Mouse (Mus musculus) adrenal gland, postnatal 36 days (tissue): ENCODE data around the gene Slc28a1. TPM values are rescaled to one million over a fixed set of nuclear protein-coding genes. Genes with fewer than 3 reads are reported as not detected.
A peak's percentile ranks its signal among the peaks of the same experiment; 100 is the strongest.
"Not testable (repeated sequence)": the region's sequence is repeated elsewhere in the genome, so short reads cannot be mapped to it uniquely, and the experiment has no call there.

Source experiments
- DNase-seq, 2 experiments: peaks; one replicate each; pipeline ENCODE4 v3.0.0; 2021; ENCODE audit warnings: mixed read lengths in 1 of 2
- total RNA-seq, 2 experiments: library from RNA; stranded (reverse); gene quantifications; 2 replicates each; pipeline ENCODE4 v1.2.3; 2021

Slc28a1 gene
- total RNA-seq, 2 experiments from 2014 or later = 0.13 to 0.17 TPM

GRCm38 (mm10) chr7:81124773-81125172 lies 10.2 kb downstream of the Slc28a1 start:
- DNase-seq = no peak

DNA sequence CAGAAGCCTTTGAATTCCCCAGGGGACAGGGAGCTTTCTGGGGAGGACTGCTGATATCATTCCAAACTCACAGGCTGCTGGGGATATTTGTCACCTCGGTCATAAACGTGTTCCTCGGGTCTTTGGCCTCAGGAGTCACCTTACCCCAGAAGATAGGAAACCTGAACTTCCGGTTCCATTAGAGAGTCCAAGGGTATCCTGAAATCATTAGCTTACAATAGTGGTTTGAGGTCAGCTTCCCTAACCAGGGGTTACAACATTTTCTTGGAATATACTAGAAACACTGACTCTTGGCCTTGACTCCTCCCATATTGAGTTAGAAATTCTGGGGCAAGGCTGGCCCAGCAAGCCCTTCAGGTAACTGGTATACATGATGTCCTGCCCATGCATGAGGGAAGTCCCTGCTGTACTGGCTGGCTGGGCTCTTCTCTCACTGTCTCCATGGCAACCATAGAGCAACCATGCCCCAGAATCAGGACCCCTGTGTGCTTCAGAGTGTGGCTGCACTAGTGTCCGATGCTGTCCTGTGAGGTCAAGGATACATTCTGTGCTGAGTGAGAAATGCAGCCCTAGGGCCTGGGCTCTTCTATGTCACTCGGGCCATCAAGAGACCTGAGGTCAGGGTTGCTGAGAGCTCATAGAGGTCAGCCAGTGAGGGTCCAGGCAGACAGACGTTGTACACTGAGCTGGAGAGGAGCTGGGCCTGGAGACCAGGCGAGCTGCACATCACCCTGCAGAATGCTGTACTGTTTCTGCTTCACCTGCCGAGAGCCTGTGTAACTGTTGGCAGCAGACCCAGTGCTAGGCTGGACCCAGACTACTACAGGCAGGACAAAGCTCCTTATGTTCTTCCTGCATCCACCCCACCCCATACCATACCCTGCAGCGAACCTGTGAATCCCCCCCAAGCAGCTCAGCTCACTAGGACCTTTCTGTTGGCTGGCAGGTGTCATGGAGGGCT lies 10.9 kb downstream of the Slc28a1 start:
- no peak for DNase-seq

DNA sequence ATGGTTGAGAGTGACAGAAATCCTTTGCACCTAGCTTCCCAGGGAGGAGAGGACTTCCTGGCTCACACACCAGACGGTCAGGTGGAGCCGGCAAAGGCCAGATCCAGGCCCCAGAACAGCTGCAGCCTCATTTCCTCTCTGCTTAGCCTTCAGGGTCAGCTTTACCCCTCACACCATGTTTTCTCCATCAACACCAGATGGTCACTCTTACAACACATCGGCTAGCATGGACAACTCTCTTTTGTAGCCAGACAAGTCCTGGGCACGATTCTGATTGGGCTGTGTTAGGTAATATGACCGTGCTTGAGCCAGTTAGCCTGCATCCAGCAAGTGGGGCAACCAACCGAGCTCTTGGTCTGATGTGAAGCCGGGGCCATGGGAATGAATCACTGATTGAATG lies 17.3 kb downstream of the Slc28a1 start:
- no peak for DNase-seq

GRCm38 (mm10) chr7:81132851-81133279 lies 18.3 kb downstream of the Slc28a1 start:
- DNase-seq = peak; percentile 26 to 42

DNA sequence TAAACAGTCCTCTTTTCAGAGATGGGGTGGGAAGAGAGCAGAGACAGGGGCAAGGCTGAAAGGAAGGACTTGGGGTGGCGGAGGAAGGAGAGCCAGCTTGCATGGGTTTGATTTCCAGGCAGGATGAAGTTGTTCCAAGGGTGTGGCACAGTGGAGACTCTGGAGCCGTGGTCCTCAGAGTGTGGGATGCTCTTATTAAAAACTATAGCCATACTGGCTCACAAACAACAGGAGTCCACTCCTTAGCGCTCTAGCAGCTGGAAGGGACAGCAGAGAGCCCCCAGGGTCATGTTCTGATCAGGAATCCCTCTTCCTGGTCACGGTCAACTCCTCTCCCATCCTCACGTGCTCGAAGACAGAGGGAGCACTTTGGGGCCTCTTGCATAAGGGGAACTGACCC lies 18.8 kb downstream of the Slc28a1 start:
- no peak for DNase-seq

DNA sequence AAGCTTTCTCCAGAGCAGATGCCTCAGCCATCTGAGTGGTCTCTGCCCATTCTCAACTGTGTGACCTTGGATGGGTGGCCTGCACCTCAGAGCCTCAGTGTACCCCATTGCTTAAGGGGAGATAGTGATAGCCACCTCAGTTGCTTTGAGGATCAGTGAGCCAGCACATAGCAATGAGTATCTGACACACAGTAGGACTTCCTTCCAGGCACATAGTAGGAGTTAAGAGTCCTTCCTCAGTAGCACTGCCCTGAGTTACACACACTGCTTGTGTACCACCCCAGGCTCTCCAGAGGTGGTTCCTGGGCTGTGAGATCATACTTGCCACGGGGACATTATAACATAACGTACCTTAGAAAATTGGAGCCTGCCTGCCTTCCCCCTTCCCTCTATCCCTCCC lies 19.3 kb downstream of the Slc28a1 start:
- DNase-seq = no peak

GRCm38 (mm10) chr7:81134614-81135067 lies 20.0 kb downstream of the Slc28a1 start:
- peak; percentile 78 to 87 for DNase-seq

DNA sequence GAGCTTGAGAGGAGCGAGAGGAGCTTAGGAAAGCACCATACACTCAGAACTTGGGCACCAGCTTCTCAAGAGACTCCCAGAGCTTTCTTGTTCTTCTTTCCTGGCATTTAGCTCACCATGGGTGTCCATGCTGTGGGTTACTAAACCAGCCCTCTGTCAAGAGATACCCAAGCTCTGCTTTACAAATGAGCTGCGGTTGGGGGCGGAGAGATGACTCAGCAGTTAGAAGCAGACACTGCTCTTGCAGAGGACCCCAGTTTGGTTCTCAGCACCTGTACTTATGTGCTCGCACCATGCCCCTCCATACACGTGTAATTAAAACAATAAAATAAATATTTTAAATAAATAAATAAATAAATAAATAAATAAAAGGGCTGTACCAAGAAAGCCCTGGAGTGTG lies 22.7 kb downstream of the Slc28a1 start:
- no peak for DNase-seq

GRCm38 (mm10) chr7:81139100-81139499 lies 24.5 kb downstream of the Slc28a1 start:
- DNase-seq = peak in 1 of 2 experiments; percentile 19

DNA sequence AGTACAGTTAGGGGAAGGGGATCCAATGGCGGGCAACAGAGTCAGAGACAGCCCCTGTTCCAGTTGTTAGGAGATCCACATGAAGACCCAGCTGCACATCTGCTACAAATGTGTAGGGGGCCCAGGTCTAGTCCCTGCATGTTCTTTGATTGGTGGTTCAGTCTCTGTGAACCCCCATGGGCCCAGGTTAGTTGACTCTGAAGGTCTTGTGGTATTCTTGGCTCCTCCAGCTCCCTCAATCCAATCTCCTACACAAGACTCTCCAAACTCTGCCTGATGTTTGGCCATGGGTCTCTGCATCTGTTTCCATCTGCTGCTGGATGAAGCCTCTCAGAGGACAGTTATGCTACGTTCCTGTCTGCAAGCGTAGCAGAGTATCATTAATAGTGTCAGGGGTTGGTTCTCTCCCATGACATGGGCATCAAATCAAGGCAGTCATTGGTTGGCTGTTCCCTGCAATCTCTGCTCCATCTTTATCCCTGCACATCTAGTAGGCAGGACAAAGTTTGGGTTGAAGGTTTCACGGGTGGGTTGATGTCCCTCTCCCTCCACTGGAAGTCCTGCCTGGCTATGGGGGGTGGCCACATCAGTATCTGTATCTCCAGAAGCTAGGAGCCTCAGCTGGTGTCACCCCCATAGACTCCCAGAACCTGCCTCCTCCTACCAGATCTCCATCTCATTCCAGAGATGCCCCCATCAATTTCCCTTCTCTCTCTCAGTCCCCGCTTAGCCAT lies 25.2 kb downstream of the Slc28a1 start:
- DNase-seq = no peak

- no peak for DNase-seq
Measured at GRCm38 (mm10) chr7:81141541-81141940, 26.9 kb downstream of the Slc28a1 start.

GRCm38 (mm10) chr7:81143056-81143455 lies 28.5 kb downstream of the Slc28a1 start:
- DNase-seq = not testable (repeated sequence)

- DNase-seq = no peak
Measured at GRCm38 (mm10) chr7:81149759-81150158, 35.2 kb downstream of the Slc28a1 start.

GRCm38 (mm10) chr7:81151216-81151615 lies 36.6 kb downstream of the Slc28a1 start:
- no peak for DNase-seq

GRCm38 (mm10) chr7:81152306-81152705 lies 37.7 kb downstream of the Slc28a1 start:
- no peak for DNase-seq

GRCm38 (mm10) chr7:81152826-81153225 lies 38.2 kb downstream of the Slc28a1 start:
- DNase-seq = no peak

- no peak for DNase-seq
Measured at GRCm38 (mm10) chr7:81153327-81153726, 38.7 kb downstream of the Slc28a1 start.

DNA sequence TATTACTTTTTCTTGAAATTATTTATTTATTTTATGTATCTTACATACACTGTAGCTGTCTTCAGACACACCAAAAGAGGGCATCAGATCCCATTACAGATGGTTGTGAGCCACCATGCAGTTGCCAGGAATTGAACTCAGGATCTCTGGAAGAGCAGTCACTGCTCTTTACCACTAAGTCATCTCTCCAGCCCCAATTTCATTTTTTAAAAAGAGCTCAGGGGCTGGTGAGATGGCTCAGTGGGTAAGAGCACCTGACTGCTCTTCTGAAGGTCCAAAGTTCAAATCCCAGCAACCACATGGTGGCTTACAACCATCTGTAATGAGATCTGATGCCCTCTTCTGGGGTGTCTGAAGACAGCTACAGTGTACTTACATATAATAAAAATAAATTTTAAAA lies 39.6 kb downstream of the Slc28a1 start:
- not testable (repeated sequence) for DNase-seq

DNA sequence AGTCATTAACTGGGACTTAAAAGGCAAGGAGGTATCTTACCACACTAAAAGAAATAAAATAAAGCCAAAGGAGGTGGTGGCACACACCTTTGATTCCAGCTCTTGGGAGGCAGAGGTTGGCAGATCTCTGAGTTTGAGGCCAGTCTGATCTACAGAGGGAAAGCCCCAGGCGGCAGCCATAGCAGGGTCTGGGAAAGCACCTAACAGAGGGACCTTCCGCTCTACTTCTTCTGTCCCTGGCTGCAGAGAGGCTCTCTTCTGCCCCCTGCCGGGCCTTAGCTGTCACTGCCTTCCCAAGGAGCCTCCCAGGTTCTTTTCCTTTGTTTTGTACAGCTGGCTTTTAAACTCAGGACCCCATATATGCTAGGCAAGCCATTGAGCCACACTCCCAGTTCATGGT lies 40.4 kb downstream of the Slc28a1 start:
- DNase-seq = peak; percentile 59 to 78

- no peak for DNase-seq
Measured at GRCm38 (mm10) chr7:81158933-81159332, 44.3 kb downstream of the Slc28a1 start.

- DNase-seq = peak in 1 of 2 experiments; percentile 43
Measured at GRCm38 (mm10) chr7:81161666-81162065, 47.1 kb downstream of the Slc28a1 start.

DNA sequence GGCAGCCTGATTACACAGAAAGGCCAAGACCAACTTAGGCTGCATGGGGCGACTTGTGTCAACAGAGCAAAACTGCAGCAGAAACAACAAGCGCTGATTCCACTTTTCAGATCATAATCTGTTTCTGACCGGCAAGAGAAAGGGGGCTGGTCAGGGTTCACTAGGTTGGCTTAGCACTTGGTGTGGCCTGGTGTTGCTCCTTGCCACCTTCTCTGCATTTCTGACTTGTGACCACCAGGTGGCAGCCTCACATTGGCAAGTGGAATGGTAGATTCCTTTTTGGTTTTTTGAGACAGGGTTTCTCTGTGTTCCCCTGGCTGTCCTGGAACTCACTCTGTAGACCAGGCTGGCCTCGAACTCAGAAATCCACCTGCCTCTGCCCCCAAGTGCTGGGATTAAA lies 47.7 kb downstream of the Slc28a1 start:
- DNase-seq = peak; percentile 77 to 82

DNA sequence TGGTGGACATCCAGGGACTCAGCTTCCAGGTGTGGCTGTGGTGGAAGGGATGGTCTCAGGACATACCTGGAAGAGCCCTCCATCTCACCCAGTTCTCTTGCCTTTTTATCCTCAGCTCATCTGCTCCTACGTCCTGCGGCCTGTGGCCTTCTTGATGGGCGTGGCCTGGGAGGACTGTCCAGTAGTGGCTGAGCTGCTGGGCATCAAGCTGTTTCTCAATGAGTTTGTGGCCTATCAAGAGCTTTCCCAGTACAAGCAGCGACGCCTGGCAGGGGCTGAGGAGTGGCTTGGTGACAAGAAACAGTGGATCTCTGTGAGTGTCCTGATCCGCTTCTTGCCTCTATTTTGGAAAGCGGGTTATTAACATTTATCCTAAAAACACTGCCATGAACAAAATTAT lies 49.8 kb downstream of the Slc28a1 start:
- DNase-seq = no peak
